Mouse (Mus musculus): ENCODE measurements around the gene Map7.

Map7 gene

DNA sequence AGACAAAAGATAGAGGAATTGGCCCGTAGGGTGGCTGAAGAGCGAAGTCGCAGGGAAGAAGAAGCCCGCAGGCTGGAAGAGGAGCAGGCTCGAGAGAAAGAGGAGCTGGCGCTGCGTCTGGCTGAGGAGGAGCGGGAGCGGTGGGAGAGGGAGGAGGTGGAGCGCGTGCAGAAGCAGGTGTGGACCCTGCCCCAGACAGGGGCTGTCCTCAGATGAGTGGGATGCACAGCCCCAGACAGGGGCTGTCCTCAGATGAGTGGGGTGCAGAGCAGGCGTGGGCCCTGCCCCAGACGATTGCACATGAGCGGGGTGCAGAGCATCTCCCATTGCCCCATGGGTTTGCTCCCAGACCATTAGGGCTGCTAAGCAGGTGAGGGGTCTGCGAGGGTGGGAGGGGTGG, 125.0 kb downstream of the Map7 start:
- DNase-seq (ENCODE audit: inconsistent age in 2 of 2, low spot score in 1 of 2): no peak

GRCm38 (mm10) chr10:20274022-20274421, 125.8 kb downstream of the Map7 start:
- peak; percentile 24 to 43 for DNase-seq (ENCODE audit: inconsistent age in 2 of 2, low spot score in 1 of 2)

GRCm38 (mm10) chr10:20281456-20281855, 133.2 kb downstream of the Map7 start:
- no peak for DNase-seq (ENCODE audit: inconsistent age in 2 of 2, low spot score in 1 of 2)

DNA sequence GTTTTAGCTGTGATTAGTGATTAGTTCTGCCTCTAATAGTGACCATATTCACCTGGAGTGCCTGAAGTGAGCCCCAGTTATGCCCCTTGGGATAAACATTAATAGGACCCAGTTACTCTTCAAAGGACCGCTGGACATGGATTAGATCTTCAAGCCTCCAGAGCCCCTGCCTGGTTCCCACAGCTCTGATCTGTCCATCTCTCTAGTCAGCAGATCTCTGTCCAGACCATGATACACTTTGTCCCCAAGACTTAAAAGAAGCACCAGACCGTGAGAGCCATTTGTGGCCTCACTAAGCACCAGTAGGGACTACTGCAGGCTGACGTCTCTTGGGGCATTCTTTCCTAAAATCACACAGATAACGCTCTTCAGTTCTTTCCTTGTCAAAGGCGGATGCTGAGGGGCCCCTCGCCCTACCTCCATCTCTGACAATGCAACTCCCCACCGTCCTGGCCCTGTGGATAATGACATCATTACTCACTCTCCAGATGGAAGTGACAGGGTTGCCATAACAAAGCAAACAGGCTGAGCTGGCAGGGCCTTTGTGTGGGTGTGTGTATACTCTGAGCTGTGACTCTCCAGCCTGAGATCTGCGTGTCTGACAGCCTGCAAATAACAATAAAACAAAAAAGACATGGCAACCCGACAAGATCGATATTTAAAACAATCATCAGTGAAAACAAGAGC, 137.2 kb downstream of the Map7 start:
- DNase-seq (ENCODE audit: inconsistent age in 2 of 2, low spot score in 1 of 2): peak; percentile 18 to 50

DNA sequence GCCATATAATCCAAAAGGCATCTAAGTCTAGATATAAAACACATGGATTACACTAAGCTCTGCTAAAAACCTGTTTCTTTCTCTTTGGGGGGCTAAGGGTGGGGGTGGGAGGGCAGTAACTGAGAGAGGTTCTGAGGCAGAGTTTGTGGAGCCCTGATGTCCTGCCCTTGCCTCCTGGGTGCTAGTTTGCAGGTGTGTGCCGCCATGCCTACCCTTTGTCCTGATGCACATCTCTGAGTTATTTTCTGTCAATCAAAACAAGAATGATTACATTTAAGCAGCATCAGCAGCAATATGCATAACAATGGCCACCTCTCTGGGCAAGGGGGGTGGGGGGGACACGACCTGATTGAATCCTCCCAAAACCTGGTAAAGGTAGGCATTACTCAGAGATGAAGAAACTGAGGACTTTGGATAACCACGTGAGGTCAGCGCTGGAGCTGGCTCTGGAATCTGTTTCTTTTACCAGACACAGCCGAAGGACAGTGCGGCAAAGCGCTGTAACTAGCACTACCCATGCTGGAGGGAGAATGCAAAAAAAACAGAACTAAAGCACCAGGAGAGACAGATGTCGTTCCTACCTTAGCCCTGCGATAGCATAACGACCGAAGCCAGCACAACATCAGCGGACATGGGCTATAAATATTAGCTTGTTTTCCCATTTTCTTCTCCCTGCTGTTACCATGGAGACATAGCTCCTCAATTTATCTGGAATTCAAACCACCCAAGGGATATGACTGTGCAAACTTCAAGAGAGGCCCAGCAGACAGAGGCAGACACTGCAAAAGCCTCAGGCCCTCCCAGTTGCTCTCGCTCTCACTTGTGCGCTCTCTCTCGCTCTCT, 137.9 kb downstream of the Map7 start:
- DNase-seq (ENCODE audit: inconsistent age in 2 of 2, low spot score in 1 of 2): peak in 1 of 2 experiments; percentile 44

- DNase-seq (ENCODE audit: inconsistent age in 2 of 2, low spot score in 1 of 2): no peak
Measured at GRCm38 (mm10) chr10:20287369-20287768, 139.1 kb downstream of the Map7 start.

GRCm38 (mm10) chr10:20290467-20290883, 142.2 kb downstream of the Map7 start:
- peak; percentile 75 to 92 for DNase-seq (ENCODE audit: inconsistent age in 2 of 2, low spot score in 1 of 2)

DNA sequence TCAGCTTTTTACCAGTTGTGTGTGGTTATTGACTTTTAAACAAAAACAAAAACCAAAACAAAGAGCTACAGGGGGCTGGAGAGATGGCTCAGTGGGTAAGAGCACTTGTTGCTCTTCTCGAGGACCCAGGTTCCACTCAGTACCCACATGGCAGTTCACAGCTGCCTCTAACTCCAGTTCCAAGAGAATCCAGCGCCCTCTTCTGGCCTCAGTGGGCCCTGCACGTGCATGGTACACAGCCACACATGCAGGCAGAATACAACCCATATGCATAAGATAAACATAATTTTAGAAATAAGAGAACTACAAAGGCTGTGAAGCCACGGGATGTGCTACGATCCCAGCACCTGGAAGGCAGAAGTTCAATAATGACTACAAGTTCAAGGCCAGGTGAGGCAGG, 147.7 kb downstream of the Map7 start:
- DNase-seq (ENCODE audit: inconsistent age in 2 of 2, low spot score in 1 of 2): no peak

- DNase-seq (ENCODE audit: inconsistent age in 2 of 2, low spot score in 1 of 2): no peak
Measured at GRCm38 (mm10) chr10:20298152-20298920, 150.1 kb downstream of the Map7 start.

DNA sequence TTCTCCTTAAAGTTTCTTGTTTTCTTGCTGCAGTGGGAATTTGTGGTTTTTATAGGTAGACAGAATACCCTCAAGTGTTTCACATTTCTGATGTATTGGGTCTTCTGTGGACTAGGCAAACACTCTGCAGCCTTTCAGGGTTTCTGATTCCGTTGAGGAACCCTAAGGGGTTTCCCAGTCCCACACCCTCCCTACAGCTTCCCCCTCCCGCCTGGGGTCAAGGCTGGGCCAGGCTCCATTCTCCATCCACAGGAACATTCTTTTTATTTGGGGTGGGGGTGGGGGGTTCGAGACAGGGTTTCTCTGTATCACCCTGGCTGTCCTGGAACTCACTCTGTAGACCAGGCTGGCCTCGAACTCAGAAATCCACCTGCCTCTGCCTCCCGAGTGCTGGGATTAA, 150.8 kb downstream of the Map7 start:
- no peak for DNase-seq (ENCODE audit: inconsistent age in 2 of 2, low spot score in 1 of 2)

GRCm38 (mm10) chr10:20310969-20311769, 162.9 kb downstream of the Map7 start:
- peak; percentile 31 to 53 for DNase-seq (ENCODE audit: inconsistent age in 2 of 2, low spot score in 1 of 2)

- peak; percentile 100 for DNase-seq (ENCODE audit: inconsistent age in 2 of 2, low spot score in 1 of 2)
Measured at GRCm38 (mm10) chr10:20311918-20312735, 163.9 kb downstream of the Map7 start, which contains the start of gene Bclaf1. Gene Bclaf1 (plus strand): TSS chr10:20312469.

- DNase-seq (ENCODE audit: inconsistent age in 2 of 2, low spot score in 1 of 2): peak; percentile 93 to 97
Measured at GRCm38 (mm10) chr10:20312736-20313301, 164.5 kb downstream of the Map7 start.

DNA sequence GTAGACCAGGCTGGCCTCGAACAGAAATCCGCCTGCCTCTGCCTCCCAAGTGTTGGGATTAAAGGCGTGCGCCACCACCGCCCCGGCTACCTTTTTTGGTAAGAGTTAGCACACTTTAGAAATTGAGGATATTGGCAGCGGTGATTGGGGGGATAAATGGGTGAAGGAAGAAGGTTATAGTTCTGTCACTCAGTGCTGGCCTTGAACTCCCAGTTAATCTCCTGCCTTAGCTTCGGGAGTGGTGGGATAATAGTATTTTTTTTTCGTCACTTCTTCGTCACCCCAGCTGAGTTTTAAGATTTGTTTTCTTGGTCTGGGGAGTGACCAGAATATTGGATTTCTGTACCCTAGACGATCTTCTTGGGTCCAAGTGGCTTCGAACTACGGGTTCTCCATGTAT, 165.2 kb downstream of the Map7 start:
- peak in 1 of 2 experiments; percentile 63 for DNase-seq (ENCODE audit: inconsistent age in 2 of 2, low spot score in 1 of 2)

DNA sequence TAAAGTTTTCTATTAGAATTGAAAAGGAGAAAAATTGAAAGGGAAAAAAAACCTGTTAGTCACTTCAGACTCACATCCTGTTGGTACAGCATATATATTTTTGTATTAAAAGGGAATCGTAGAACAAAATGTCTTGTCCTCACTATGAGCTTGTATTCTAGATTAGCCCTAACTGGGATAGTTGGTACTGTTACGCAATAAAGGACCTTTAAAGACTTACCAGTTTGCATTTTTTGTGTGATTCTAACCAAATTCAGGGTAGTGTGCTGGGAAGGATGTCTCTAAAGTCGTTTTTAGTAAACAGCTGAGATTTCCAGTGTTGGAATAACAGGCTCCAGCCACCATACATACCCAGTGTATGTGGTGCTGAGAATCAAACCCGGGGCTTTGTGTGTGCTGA, 165.7 kb downstream of the Map7 start:
- peak in 1 of 2 experiments; percentile 50 for DNase-seq (ENCODE audit: inconsistent age in 2 of 2, low spot score in 1 of 2)

- DNase-seq (ENCODE audit: inconsistent age in 2 of 2, low spot score in 1 of 2): peak in 1 of 2 experiments; percentile 54
Measured at GRCm38 (mm10) chr10:20314797-20315196, 166.5 kb downstream of the Map7 start.

DNA sequence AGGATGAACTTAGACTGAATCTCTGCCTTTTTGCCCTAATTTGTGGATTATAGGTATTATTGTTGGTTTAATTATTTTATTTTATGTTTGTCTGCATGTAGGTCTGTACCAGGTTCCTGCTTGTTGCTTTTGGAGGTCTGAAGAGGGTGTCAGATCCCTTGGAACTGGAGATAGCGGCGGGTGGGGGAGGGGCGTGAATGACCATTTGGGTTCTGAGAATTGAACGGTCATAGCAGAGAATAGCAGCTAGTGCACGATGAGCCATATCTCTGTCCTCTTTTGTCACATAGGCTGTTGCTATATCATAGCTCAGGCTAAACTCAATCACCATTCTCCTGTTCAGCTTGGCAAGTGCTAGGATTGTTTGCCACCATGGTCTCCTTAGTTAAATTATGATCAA, 169.2 kb downstream of the Map7 start:
- peak in 1 of 2 experiments; percentile 47 for DNase-seq (ENCODE audit: inconsistent age in 2 of 2, low spot score in 1 of 2)

- DNase-seq (ENCODE audit: inconsistent age in 2 of 2, low spot score in 1 of 2): no peak
Measured at GRCm38 (mm10) chr10:20326226-20326625, 178.0 kb downstream of the Map7 start.

All from adrenal gland, adult (tissue).